Mouse (Mus musculus) cortical plate, adult 2 months (tissue): Measurements from ENCODE around the gene Synpo2.

Experiments used
- CTCF ChIP-seq: fragments of 200-500 bp; IDR thresholded peaks from 2 replicates; pipeline ENCODE4 v1.5.1; 2011; ENCODE audit warnings: mild to moderate bottlenecking, control low read depth, low read length; ENCODE audit not compliant: insufficient read depth; ENCODE audit errors: extremely low read depth
- POLR2A ChIP-seq: fragments of 200-500 bp; IDR thresholded peaks from 2 replicates; pipeline ENCODE4 v1.6.1; 2011; ENCODE audit warnings: mild to moderate bottlenecking, low read length, control low read depth; ENCODE audit not compliant: insufficient read depth; ENCODE audit errors: extremely low read depth

DNA sequence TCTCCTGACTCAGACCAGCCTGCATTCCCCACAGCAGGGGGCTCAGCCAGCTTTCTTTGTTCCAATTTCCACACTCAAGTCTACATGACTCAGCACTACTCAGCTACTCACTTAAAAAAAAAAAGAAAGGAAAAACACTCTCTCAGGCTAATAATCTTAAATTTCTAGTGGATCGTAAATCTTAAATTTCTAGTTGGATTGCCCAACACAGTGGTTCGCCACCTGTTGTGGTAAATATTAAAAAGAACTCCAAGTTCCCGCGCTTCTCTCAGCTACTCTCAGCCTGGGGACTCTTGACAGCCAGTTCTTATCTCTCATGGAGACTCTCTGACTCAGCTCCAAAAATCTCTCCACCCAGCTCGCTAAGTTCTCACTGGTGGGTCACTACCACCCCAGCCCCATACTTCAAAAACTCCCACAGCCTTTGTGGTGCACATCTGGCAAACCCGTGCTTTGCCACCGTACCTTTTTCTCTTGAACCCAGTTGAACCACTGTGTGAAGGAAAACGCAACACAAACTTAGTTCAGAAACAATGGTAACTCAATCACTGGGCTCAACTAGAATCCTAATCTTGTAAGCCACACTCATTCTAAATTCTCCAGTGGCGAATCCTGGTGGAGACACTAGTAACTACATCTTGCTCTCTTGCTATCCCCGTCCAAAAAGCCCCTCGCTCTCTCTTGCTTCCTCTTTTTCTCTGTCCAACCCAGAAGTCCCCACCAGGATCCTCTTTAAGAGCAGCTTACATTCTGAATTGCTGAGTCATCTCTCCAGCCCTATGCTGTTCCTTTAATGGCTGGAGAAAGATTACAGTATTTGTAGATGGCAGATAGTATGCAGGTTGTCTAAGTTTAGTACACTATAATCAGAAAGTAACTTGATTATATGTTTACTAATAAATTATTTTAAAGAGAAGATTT lies 20.5 kb upstream of the Synpo2 start:
- TF ChIP-seq POLR2A (no peak), CTCF (no peak)
